Mouse (Mus musculus): ENCODE results near the gene Erfe. TPM values are rescaled to one million over a fixed set of nuclear protein-coding genes. Genes with fewer than 3 reads are reported as not detected.

Gene Erfe
- polyA plus RNA-seq, 1 experiment = 0.27 TPM

DNA sequence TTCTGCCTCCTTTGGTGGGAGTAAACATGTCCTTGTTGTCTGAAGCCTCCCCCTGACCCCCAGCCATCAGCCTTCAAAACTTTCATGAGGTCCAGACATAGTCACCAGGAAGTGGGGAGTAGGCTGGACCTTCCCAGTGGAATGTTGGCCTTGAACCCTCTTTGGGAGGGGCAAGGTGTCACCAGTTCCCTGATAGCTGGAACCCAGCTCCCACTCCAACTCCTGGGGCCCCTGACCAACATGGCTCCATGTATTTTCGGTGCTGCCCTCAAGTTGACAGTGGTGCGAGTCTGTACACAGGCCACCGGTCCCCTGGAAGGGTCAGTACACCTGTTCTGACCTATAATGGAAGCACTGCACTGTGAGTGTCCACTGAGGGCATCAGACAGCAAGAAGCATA lies 1.1 kb downstream of the Erfe start:
- no peak for DNase-seq
- TF ChIP-seq POLR2A (IDR thresholded peaks at IDR 0.05; ENCODE audit: borderline replicate concordance, extremely low read depth, low read depth, low read length) (no peak), CTCF (IDR thresholded peaks at IDR 0.05; ENCODE audit: insufficient read depth, low read length) (no peak)
- WGBS = 95% methylated on average over 3 of the region's 3 CpGs
- H3K4me1 ChIP-seq (ENCODE audit: control insufficient read depth, insufficient read depth, low read length) = peaks cover 8% of the 10 kb centered on the region; the same call in 1 of the 2 replicates
- H3K4me3 ChIP-seq (replicated peaks; ENCODE audit: extremely low read depth, low read depth, low read length) = no peak overlapping the region

DNA sequence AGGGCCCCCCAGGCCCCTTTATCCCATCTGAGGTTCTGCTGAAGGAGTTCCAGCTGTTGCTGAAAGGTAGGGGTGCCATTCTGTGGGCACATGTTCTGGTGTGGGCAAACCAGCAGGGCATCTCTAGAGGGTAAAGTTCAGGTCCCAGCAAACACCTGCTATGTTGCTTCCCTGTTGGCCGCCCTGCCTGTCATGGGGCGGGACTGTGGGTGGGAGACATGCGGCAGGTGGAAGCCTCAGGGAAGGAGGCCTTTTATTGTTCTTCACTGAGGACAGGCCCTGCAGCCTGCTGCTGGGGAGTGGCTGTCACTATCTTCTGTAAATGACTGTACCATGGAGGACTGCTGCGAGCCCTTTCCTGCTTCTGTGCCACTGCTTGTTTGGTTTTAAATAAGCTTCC lies 3.2 kb downstream of the Erfe start:
- no peak for DNase-seq
- no peak for TF ChIP-seq POLR2A (IDR thresholded peaks at IDR 0.05; ENCODE audit: borderline replicate concordance, extremely low read depth, low read depth, low read length)
- TF ChIP-seq CTCF (IDR thresholded peaks at IDR 0.05; ENCODE audit: insufficient read depth, low read length) = no peak
- H3K4me3 ChIP-seq (replicated peaks; ENCODE audit: extremely low read depth, low read depth, low read length) = no peak overlapping the region
- 62% methylated on average over 4 of the region's 4 CpGs for WGBS
- peaks cover 8% of the 10 kb centered on the region; the same call in 1 of the 2 replicates for H3K4me1 ChIP-seq (ENCODE audit: control insufficient read depth, insufficient read depth, low read length)

DNA sequence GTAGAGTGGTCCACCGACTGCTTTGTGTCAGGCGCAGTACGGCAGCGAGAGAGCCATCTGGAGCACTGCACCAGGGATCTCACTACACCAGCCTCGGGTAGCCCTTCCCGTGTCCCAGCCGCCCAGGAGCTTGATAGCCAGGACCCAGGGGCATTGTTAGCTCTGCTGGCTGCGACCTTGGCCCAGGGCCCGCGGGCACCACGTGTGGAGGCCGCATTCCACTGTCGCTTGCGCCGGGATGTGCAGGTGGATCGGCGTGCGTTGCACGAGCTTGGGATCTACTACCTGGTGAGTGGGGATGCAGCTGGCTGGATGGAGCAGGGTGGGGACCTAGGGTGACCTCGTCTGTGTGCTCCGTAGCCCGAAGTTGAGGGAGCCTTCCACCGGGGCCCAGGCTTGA lies 3.8 kb downstream of the Erfe start:
- 82% methylated on average over 23 of the region's 23 CpGs for WGBS
- H3K4me3 ChIP-seq (replicated peaks; ENCODE audit: extremely low read depth, low read depth, low read length) = no peak overlapping the region
- TF ChIP-seq POLR2A (IDR thresholded peaks at IDR 0.05; ENCODE audit: borderline replicate concordance, extremely low read depth, low read depth, low read length) (no peak), CTCF (IDR thresholded peaks at IDR 0.05; ENCODE audit: insufficient read depth, low read length) (no peak)
- no peak for DNase-seq
- H3K4me1 ChIP-seq (ENCODE audit: control insufficient read depth, insufficient read depth, low read length) = peaks cover 8% of the 10 kb centered on the region; the same call in 1 of the 2 replicates

DNA sequence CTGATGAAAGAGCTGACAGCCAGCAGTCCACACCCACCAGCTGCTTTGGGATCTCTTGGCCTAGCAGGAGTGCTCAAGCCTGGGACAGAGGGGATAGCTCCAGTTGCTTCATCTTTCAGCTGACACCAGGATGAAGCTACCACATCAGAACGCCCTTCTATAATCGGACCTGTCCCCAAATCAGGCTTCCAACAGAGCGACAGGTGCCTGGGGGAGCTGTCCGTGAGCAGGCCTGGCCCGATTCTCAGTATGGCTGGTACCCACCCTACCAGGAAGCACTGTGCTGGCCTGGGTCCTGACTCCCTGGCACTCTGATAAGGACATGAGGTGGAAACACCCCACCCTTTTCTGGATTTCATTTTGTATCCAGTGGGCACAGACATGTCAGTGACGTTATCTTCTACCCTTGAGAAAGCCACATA lies 7.2 kb downstream of the Erfe start:
- DNase-seq = no peak
- TF ChIP-seq CTCF (IDR thresholded peaks at IDR 0.05; ENCODE audit: insufficient read depth, low read length) (no peak), POLR2A (IDR thresholded peaks at IDR 0.05; ENCODE audit: borderline replicate concordance, extremely low read depth, low read depth, low read length) (no peak)
- H3K4me1 ChIP-seq (ENCODE audit: control insufficient read depth, insufficient read depth, low read length) = no peaks in the 10 kb centered on the region
- 83% methylated on average over 6 of the region's 6 CpGs for WGBS
- no peak overlapping the region for H3K4me3 ChIP-seq (replicated peaks; ENCODE audit: extremely low read depth, low read depth, low read length)

DNA sequence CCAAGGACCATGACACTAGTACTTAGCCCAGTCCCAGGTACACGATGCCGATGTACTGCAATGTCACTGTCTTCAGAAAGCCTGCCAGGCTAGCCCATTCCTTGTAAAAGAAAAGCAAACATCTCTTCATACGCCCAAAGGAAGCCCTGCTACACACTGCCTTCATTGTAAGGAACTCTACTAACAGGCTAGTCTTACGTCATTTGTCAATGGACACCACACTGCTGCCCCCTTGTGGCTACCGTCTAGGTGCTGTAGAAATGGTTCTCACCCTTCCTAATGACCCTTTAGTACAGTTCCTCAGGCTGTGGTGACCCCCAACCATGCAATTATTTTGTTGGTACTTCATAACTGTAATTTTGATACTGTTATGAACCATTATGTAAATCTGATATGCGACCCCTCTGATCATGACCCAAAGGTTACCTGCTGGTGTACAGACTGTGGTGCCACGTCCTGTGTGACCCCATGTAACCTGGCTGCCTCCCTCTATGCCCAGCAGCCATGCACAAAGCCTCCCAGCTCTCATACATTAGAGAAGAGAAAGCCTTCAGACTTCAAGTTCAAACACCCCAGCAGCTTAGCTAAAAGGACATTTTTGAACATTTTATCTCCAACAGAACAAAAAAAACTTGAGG lies 14.3 kb downstream of the Erfe start:
- peak; percentile 71 for DNase-seq
- 49% methylated on average over 7 of the region's 7 CpGs for WGBS

DNA sequence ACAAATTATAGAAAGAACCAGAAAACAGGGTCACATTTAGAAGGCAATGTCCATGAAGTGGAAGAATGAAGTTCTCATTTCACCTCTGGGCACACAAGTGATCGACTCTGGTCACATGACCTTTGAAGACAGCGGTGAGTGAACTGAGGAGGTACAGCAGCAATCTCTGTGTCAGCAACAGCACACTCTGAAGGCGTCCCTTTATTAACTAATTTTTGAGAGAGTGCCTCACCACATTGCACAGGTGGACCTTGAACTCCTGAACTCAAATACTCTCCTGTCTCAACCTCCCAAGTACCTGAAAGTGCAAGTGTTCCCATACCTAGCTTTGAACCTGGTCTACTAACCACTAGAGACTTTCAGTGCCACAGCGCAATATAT lies 14.9 kb downstream of the Erfe start:
- Histone ChIP-seq H3K4me1 (ENCODE audit: control insufficient read depth, insufficient read depth, low read length) (no peaks in the 10 kb centered on the region), H3K4me3 (replicated peaks; ENCODE audit: extremely low read depth, low read depth, low read length) (no peak overlapping the region)
- 93% methylated on average over 4 of the region's 4 CpGs for WGBS
- TF ChIP-seq POLR2A (IDR thresholded peaks at IDR 0.05; ENCODE audit: borderline replicate concordance, extremely low read depth, low read depth, low read length) (no peak), CTCF (IDR thresholded peaks at IDR 0.05; ENCODE audit: insufficient read depth, low read length) (no peak)
- no peak for DNase-seq

More for the DNA sequence above, 14.3 kb downstream of the Erfe start:
- Histone ChIP-seq H3K4me3 (replicated peaks; ENCODE audit: extremely low read depth, low read depth, low read length) (no peak overlapping the region), H3K4me1 (ENCODE audit: control insufficient read depth, insufficient read depth, low read length) (no peaks in the 10 kb centered on the region)
- TF ChIP-seq POLR2A (IDR thresholded peaks at IDR 0.05; ENCODE audit: borderline replicate concordance, extremely low read depth, low read depth, low read length) (no peak), CTCF (IDR thresholded peaks at IDR 0.05; ENCODE audit: insufficient read depth, low read length) (peak; percentile 68)

DNA sequence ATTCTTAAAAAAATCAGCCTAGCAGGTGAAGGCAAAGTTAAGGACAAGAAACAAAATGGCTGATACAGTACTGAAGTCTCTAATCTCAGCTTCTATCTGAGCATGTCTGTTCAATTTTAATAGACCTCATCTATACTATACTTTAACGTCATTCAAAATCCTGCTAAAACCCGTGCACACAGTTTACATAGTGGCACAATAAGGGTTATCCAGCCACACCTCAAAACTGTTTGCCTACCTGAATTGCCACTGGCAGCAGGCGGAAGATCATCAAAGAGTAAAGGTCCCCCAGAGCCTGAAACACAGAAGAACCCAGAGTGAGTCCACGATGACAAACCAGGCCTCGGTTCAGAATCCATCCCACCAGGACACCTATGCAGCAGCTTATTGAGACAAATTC lies 24.1 kb downstream of the Erfe start:
- Histone ChIP-seq H3K4me3 (replicated peaks; ENCODE audit: extremely low read depth, low read depth, low read length) (no peak overlapping the region), H3K4me1 (ENCODE audit: control insufficient read depth, insufficient read depth, low read length) (peaks cover 2% of the 10 kb centered on the region)
- TF ChIP-seq CTCF (IDR thresholded peaks at IDR 0.05; ENCODE audit: insufficient read depth, low read length) (no peak), POLR2A (IDR thresholded peaks at IDR 0.05; ENCODE audit: borderline replicate concordance, extremely low read depth, low read depth, low read length) (no peak)
- no peak for DNase-seq
- 75% methylated on average over 5 of the region's 5 CpGs for WGBS

DNA sequence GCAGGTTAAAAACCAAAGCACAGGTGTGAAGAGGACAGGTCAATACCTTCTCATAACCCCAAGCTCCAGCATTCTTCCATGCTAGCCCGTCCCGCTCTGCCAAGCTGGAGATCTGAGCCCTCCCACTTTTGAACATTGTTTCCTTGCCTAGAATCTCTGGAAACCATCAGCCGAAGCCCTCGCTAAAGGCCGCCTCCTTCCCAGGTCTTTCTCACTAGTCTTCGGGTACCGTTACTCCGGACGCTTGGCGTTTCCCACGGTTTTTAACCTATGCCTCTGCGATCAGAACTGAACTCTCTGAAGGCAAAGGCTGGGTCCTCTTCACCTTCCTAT lies 31.7 kb downstream of the Erfe start:
- TF ChIP-seq POLR2A (IDR thresholded peaks at IDR 0.05; ENCODE audit: borderline replicate concordance, extremely low read depth, low read depth, low read length) (no peak), CTCF (IDR thresholded peaks at IDR 0.05; ENCODE audit: insufficient read depth, low read length) (no peak)
- peaks cover 12% of the 10 kb centered on the region for H3K4me1 ChIP-seq (ENCODE audit: control insufficient read depth, insufficient read depth, low read length)
- DNase-seq = no peak
- H3K4me3 ChIP-seq (replicated peaks; ENCODE audit: extremely low read depth, low read depth, low read length) = peak overlapping the region; percentile 99
- under 1% methylated on average over 12 of the region's 12 CpGs for WGBS

DNA sequence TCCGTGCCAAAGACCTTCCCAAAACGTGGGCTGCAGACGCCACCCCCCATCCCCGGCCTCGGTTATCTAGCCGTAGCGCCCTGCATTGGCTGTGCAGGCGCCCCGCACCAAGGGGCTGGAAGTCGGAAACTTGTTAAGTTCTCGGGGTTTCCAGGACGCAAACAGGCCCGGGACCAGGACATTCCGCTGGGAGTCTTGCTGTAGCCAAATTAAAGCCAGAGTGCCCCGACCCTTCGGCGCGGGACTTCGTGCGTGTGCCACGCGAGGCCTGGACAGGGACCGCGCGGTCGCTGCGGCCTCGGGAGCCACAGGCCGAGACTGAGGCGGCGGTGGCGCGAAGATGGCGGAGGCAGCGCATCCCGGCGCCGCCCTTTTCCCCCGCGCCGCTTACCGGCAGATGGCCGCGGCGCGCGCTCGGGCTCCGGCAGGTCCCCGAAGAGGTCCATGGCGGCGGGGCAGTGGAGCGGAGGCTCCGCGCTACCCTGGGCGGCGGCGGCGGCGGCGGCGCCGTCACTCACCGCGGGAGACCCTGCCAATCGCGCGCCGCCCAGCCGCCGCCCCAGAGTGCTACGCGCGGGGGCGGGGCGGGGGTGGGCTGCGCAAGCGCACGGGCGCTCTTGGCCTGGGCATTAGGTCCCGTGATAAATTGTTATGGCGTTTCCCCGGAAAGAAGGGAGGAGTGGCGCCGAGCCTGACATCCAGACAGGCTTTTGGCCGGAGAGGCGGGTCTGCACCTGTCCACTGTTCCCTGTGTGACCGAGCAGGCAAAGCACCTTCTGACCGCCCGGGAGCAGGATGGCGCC lies 32.2 kb downstream of the Erfe start, which contains the start of gene Ilkap:
Gene Ilkap, minus strand, starts transcription at position 556 of the 803 bp plus-strand sequence.
- Histone ChIP-seq H3K4me1 (ENCODE audit: control insufficient read depth, insufficient read depth, low read length) (peaks cover 12% of the 10 kb centered on the region), H3K4me3 (replicated peaks; ENCODE audit: extremely low read depth, low read depth, low read length) (peak within 1 kb of the TSS; percentile 99)
- WGBS = under 1% methylated on average over 91 of the region's 91 CpGs
- DNase-seq = peak; percentile 83
- peak; percentile 86; the same call in 1 of the 2 replicates for TF ChIP-seq POLR2A (IDR thresholded peaks at IDR 0.05; ENCODE audit: borderline replicate concordance, extremely low read depth, low read depth, low read length)
- TF ChIP-seq CTCF (IDR thresholded peaks at IDR 0.05; ENCODE audit: insufficient read depth, low read length) = no peak
